Mouse (Mus musculus) megakaryocyte, embryonic 14.5 days (primary cell): ENCODE data around the gene Lypd3.

Experiments
- FLI1 ChIP-seq: IDR thresholded peaks from 2 replicates; pipeline ENCODE4 v1.6.1; 2012; ENCODE audit warnings: low read length, inconsistent platforms, mixed read lengths
- GATA1 ChIP-seq: IDR thresholded peaks from 3 replicates; pipeline ENCODE4 v1.6.1; 2012; ENCODE audit warnings: mixed read lengths, low read length, inconsistent platforms, borderline replicate concordance

- TF ChIP-seq GATA1 (no peak), FLI1 (no peak)
Measured at GRCm38 (mm10) chr7:24610879-24611494, 25.4 kb upstream of the Lypd3 start.
